Mouse (Mus musculus) hindbrain, embryonic 16.5 days (tissue): Measurements from ENCODE around the gene Spats2l. TPM values are rescaled to one million over a fixed set of nuclear protein-coding genes. Genes with fewer than 3 reads are reported as not detected.
A peak's percentile ranks its signal among the peaks of the same experiment; 100 is the strongest.

Experiments
- ATAC-seq: fragments of 200-750 bp; cut with Nextera tagmentation; 2 replicates; pipeline ENCODE4 v1.8.0; 2017; ENCODE audit warnings: moderate TSS enrichment, moderate library complexity
- H3K27ac ChIP-seq: fragments of 300-500 bp; sonication (generic); 2 replicates; pipeline ENCODE4 v1.5.1; 2014; ENCODE audit warnings: low read depth, mild to moderate bottlenecking, control low read depth, low read length, moderate library complexity
- H3K27me3 ChIP-seq: fragments of 300-500 bp; sonication (generic); replicated peaks from 2 replicates; pipeline ENCODE4 v1.6.1; 2014; ENCODE audit warnings: low read length; ENCODE audit not compliant: control insufficient read depth, insufficient read depth
- H3K36me3 ChIP-seq: fragments of 300-500 bp; sonication (generic); 2 replicates; pipeline ENCODE4 v1.6.1; 2014; ENCODE audit warnings: mild to moderate bottlenecking, low read length, moderate library complexity, mixed read lengths; ENCODE audit not compliant: control insufficient read depth, insufficient read depth
- H3K4me1 ChIP-seq: fragments of 300-500 bp; sonication (generic); 2 replicates; pipeline ENCODE4 v1.6.1; 2014; ENCODE audit warnings: low read depth, low read length; ENCODE audit not compliant: control insufficient read depth, insufficient read depth
- H3K4me2 ChIP-seq: fragments of 300-500 bp; sonication (generic); 2 replicates; pipeline ENCODE4 v1.6.1; 2014; ENCODE audit warnings: mild to moderate bottlenecking, low read length, control low read depth, moderate library complexity
- H3K4me3 ChIP-seq: fragments of 300-500 bp; sonication (generic); 2 replicates; pipeline ENCODE4 v1.5.1; 2014; ENCODE audit warnings: mild to moderate bottlenecking, low read length, control low read depth, moderate library complexity
- H3K9ac ChIP-seq: fragments of 300-500 bp; sonication (generic); 2 replicates; pipeline ENCODE4 v1.6.1; 2014; ENCODE audit warnings: low read depth, mild to moderate bottlenecking, control low read depth, low read length, moderate library complexity
- H3K9me3 ChIP-seq: fragments of 300-500 bp; sonication (generic); 2 replicates; pipeline ENCODE4 v1.6.1; 2014; ENCODE audit warnings: mild to moderate bottlenecking, low read length, moderate library complexity; ENCODE audit not compliant: control insufficient read depth
- WGBS: fragments of 180-500 bp; shearing (Covaris S2); extraction: QIAGEN DNeasy Blood & Tissue Kit; methylation state at CpG from one replicate; pipeline ENCODE4 v1.1.7; 2014; 5-methylcytosine and 5-hydroxymethylcytosine counted together
- polyA plus RNA-seq: library from polyadenylated mRNA; unstranded; fragments of >200 nt; fragmentation: Nextera tagmentation; extraction: Ambion mirVana; gene quantifications from 2 replicates; pipeline ENCODE4 v1.2.1, GENCODE M21; 2015

Spats2l gene
- polyA plus RNA-seq, 1 experiment from 2014 or later, result 89.1 TPM

DNA sequence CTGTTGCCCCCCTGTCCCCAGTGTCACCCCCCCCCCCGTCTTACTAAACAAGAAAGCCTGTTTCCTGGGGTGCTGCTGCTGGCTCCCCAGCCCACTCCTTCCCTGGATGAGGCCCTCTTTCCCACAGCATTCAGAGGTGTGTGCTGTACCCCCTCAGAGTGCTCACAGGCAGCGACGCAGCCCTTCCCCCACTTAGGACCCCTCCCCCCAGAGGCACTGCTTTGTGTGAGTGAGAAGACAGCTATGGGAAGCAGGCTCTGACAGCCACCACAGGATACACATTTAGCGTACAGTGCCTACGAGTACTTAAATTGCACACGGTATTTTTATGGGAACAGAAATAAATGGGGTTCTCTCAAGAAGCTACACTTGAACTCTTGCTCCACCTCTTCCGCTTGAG, 33.9 kb downstream of the Spats2l start:
- Histone ChIP-seq H3K36me3 (no peaks in the 10 kb centered on the region), H3K4me1 (no peaks in the 10 kb centered on the region; the same call in 1 of the 2 replicates), H3K4me2 (no peak overlapping the region), H3K9me3 (no peaks in the 10 kb centered on the region), H3K4me3 (no peak overlapping the region), H3K27ac (no peak overlapping the region), H3K9ac (no peak overlapping the region), H3K27me3 (no peaks in the 10 kb centered on the region)
- WGBS, result 39% methylated on average over 7 of the region's 7 CpGs
- ATAC-seq, result 0 out of 2 replicates have a peak, but pooled peaks have one; percentile 37

DNA sequence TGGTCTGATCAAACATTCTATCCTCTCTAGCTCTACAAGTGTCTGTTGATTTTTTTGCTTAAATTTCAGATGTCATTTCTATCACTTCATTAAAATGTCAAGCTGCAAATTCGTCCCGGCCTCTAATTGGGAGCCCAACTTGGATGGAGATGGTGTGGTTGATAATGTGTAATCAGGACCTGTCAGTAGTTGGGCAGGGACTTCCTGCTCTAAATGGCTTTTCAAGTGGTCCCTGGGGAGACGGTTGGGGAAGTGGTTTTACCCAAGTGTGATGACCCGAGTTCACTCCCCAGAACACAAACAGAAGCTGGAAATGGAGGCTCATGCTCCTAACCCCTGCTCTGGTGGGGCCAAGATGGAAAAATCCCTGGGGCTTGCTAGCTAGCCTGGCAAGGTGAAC, 36.3 kb downstream of the Spats2l start:
- Histone ChIP-seq H3K9ac (no peak overlapping the region), H3K4me2 (no peak overlapping the region), H3K9me3 (no peaks in the 10 kb centered on the region), H3K36me3 (no peaks in the 10 kb centered on the region; the same call in 1 of the 2 replicates), H3K4me1 (no peaks in the 10 kb centered on the region; the same call in 1 of the 2 replicates), H3K4me3 (no peak overlapping the region), H3K27ac (no peak overlapping the region), H3K27me3 (no peaks in the 10 kb centered on the region)
- ATAC-seq, result no peak
- WGBS, result 82% methylated on average over 4 of the region's 4 CpGs

DNA sequence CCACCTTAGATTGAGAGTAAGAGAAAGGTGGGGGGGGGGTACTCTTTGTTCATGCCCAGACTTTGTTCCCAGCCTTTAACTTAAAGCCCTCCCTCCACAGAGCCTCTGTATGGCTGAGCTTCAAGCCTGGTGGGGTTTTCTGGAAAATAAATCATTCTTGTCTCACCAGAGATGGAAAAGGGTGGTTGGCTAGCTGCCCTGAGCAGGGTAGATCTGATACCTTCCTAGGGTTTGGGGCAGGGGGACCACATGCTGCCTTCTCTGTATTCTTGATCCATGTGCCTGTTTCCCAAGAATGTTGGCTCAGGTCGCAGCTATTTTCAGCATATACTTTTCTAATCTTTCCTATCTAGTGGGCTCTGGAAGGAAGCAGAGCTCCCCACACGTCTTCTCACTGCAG, 43.1 kb downstream of the Spats2l start:
- Histone ChIP-seq H3K36me3 (no peaks in the 10 kb centered on the region; the same call in 1 of the 2 replicates), H3K9ac (no peak overlapping the region), H3K27me3 (no peaks in the 10 kb centered on the region), H3K4me3 (no peak overlapping the region), H3K9me3 (no peaks in the 10 kb centered on the region), H3K4me2 (no peak overlapping the region), H3K4me1 (no peaks in the 10 kb centered on the region), H3K27ac (no peak overlapping the region)
- no peak for ATAC-seq
- WGBS, result 61% methylated on average over 2 of the region's 2 CpGs

DNA sequence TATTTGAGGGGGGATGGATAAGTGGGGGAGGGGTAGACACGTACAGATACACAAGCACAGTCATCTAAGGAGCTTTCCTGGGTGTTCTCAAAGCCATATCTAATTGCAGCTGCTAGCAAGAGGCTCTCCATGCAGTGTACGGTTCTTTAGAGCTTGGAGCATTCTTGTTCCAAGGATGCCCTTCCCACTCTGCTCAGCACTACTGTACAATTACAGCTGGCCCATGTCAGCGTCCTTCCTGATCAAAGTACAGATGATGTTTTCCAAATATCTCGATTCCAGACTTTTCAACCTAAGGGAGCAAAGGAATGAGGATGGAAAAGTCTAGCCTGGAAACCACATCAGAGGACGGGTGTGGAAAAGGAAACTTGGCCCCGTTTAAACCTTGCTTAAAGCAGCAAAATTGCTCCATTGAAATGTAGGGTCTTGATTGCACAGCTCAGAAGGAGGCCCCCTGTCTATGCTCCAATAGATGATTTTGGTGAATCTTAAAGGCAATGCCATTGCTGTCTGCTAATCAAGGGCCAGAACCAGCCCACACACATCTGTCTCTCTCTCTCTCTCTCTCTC, 46.6 kb downstream of the Spats2l start:
- no peaks in the 10 kb centered on the region; the same call in 1 of the 2 replicates for H3K4me1 ChIP-seq
- no peak overlapping the region for H3K4me2 ChIP-seq
- H3K4me3 ChIP-seq, result no peak overlapping the region
- H3K9me3 ChIP-seq, result no peaks in the 10 kb centered on the region
- no peaks in the 10 kb centered on the region for H3K27me3 ChIP-seq
- WGBS, result 80% methylated on average over 6 of the region's 6 CpGs
- H3K9ac ChIP-seq, result no peak overlapping the region
- no peaks in the 10 kb centered on the region for H3K36me3 ChIP-seq
- no peak for ATAC-seq
- no peak overlapping the region for H3K27ac ChIP-seq

DNA sequence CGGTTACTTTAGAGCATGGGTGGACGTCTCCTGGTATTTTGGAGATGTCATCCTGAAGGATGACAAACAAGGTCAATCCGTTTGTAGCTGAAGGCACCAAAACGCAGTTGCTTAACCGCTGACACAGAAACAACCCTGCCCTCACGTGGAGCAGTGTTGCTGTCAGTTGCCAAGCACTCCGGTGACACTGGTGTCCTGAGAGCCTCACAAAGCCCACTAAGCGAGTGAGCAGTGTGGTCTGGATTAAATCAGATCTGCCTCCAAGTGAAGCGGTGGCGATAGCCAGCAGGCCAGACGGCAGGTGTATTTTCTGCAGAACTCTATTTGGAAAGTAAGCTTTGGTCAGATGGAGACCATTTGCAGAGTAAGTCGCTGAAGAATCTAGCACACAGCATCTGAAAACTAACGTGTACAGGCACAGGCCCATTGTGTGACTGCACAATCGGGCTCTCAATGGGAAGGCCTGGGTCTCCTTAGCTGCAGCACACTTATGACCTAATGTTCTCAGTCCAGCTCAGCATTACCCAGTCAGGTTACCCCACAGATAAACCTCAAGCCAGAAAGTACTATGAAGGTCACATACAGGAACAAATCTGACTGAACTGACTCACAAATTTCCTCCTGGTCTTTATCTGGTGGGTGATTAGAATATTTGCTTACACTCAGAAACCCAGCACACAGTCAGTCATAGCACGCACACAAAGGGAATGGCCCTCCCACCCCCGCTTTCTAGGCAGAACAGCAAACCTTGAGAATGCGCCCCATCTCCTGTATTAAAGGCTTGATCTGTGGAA, 51.2 kb downstream of the Spats2l start:
- no peak overlapping the region for H3K4me2 ChIP-seq
- ATAC-seq, result peak; percentile 32; the same call in 1 of the 2 replicates

DNA sequence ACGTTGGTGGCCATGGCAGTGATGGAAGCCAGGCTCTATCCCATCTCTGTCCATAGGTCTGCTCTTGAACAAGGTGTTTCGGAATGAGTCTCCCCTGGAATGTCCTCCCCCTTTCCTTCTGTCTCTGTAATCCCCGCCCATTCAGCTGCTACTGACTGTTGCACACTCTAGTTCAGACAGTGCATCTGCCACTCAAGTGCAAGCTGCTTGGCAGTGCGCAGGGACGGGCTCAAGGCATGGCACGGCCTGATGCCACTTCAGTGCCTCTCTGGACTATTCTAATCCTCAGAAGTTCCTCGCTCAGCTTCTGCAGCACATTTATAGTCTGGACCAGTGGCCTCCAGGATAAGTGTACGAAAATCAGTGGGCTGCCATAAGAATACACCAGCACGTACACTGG, 52.3 kb downstream of the Spats2l start:
- H3K4me3 ChIP-seq, result no peak overlapping the region
- 0 out of 2 replicates have a peak, but pooled peaks have one; percentile 32 for ATAC-seq
- H3K36me3 ChIP-seq, result no peaks in the 10 kb centered on the region
- no peaks in the 10 kb centered on the region for H3K27me3 ChIP-seq
- H3K9ac ChIP-seq, result no peak overlapping the region
- H3K9me3 ChIP-seq, result no peaks in the 10 kb centered on the region
- no peaks in the 10 kb centered on the region; the same call in 1 of the 2 replicates for H3K4me1 ChIP-seq
- whole genome bisulfite sequencing, result 84% methylated on average over 9 of the region's 9 CpGs
- H3K27ac ChIP-seq, result no peak overlapping the region
- H3K4me2 ChIP-seq, result no peak overlapping the region

More for the DNA sequence above, 51.2 kb downstream of the Spats2l start:
- Histone ChIP-seq H3K4me1 (no peaks in the 10 kb centered on the region; the same call in 1 of the 2 replicates), H3K9ac (no peak overlapping the region; the same call in 1 of the 2 replicates), H3K4me3 (no peak overlapping the region), H3K27ac (no peak overlapping the region), H3K9me3 (no peaks in the 10 kb centered on the region), H3K36me3 (no peaks in the 10 kb centered on the region), H3K27me3 (no peaks in the 10 kb centered on the region)
- 58% methylated on average over 17 of the region's 17 CpGs for WGBS

DNA sequence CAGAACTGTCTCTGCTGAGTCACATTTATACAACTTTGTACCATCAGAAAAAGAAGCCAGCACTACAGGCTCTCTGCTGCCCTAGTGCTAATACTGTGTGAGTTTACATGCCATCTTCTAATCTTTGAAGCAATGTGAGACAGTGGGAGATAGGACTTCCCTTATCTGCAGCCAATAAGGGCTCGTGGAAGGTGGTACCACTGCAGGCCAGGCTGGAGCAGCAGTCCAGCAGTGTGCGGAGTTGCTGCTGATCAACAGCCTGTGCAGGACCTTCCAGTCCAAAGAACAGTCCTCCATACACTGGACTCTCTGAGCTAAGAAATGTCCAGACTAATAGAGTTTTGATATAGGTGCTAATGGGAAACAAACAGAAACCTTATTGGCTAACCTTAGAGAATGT, 59.2 kb downstream of the Spats2l start:
- WGBS, result 95% methylated on average over 2 of the region's 2 CpGs
- H3K27ac ChIP-seq, result no peak overlapping the region
- peak; percentile 24; the same call in 1 of the 2 replicates for ATAC-seq

DNA sequence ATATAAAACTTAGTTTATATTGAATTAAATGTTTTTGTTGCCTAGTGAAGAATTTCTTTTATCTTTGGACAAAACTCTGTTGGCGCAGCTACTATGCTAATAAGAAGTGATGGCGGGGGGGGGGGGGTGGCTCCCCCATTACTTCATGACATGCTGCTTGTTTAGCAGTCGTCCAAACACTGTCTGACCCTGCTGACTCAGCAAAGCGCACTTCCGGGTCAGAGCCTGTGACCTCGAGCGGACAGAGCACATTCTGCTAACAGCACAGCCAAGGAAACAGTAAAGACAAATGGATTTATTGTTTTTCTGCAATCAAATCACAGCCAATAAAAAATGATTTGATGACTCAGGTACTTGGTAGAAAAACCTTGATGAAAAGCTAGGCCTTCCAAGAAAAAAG, 61.2 kb downstream of the Spats2l start:
- Histone ChIP-seq H3K4me2 (no peak overlapping the region), H3K4me3 (no peak overlapping the region), H3K9ac (no peak overlapping the region), H3K36me3 (no peaks in the 10 kb centered on the region), H3K9me3 (no peaks in the 10 kb centered on the region), H3K27ac (no peak overlapping the region), H3K27me3 (no peaks in the 10 kb centered on the region), H3K4me1 (no peaks in the 10 kb centered on the region)
- 56% methylated on average over 7 of the region's 7 CpGs for WGBS
- no peak for ATAC-seq

More for the DNA sequence above, 59.2 kb downstream of the Spats2l start:
- Histone ChIP-seq H3K4me3 (no peak overlapping the region), H3K4me2 (no peak overlapping the region), H3K36me3 (no peaks in the 10 kb centered on the region), H3K9me3 (no peaks in the 10 kb centered on the region), H3K9ac (no peak overlapping the region), H3K4me1 (no peaks in the 10 kb centered on the region), H3K27me3 (no peaks in the 10 kb centered on the region)

DNA sequence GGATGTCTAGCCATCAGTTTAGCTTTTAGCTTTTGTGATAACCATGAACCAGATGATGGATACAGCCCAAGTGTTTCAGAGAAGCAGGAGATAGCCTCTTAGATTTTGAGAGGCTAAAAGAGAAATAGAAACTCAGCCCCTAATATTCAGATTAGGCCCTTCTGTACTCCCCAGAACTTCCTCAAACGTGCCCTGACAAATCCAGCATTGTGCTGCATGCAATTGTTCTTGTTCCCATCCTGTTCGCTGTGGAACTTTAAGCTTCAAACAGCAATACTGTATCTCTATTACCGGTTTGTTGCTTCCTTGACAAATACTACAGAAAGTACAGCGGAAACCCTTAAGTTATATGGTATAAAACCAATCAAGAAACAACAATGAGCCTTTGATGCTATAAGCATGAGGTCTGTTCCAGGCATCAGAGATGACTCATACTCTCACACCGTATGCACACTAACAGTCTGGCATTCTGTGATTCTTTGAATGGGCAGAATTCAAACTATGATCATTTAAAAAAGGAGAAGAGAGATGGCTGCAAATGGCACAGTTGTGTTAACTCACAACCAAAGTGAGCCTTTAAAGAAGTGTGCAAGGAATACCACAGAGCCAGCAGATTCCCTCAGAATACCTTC, 62.8 kb downstream of the Spats2l start:
- Histone ChIP-seq H3K9me3 (no peaks in the 10 kb centered on the region), H3K36me3 (no peaks in the 10 kb centered on the region), H3K27me3 (no peaks in the 10 kb centered on the region), H3K9ac (no peak overlapping the region), H3K4me3 (no peak overlapping the region), H3K4me2 (no peak overlapping the region), H3K4me1 (no peaks in the 10 kb centered on the region), H3K27ac (no peak overlapping the region)
- WGBS, result 77% methylated on average over 5 of the region's 5 CpGs
- ATAC-seq, result no peak
